Mouse (Mus musculus): ENCODE measurements around the gene Rai14. TPM values are rescaled to one million over a fixed set of nuclear protein-coding genes. Genes with fewer than 3 reads are reported as not detected.

The Rai14 gene
- polyA plus RNA-seq, 1 experiment: 2.7 TPM

DNA sequence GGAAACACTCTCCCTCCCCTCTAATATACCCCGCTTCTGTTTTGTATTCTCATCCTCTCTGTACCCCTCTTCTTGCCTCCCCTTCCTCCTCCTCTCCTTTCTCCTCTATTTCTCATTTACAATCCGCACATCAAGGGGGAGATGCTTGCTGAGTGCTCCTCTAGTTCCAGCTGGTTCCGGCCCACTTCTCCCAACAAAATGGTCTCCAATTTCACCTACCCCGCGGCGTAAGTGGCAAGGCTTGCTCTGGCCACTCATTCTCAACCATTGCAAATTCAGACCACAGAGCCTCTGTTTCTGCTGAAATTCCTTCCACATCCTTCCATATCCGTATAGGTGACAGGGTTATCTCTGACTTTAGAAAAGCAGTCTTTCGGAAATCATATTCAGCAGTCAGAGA is 20.8 kb upstream of the Rai14 start:
- no peak overlapping the region for H3K27ac ChIP-seq (ENCODE audit: insufficient read depth, low read length)
- DNase-seq: no peak
- WGBS: 88% methylated on average over 8 of the region's 8 CpGs
- TF ChIP-seq CTCF (IDR thresholded peaks at IDR 0.05; ENCODE audit: borderline replicate concordance, insufficient read depth, low read depth, low read length) (no peak), POLR2A (IDR thresholded peaks at IDR 0.05; ENCODE audit: borderline replicate concordance, insufficient read depth, low read length) (no peak)
- H3K4me1 ChIP-seq (ENCODE audit: control insufficient read depth, insufficient read depth, low read length): no peaks in the 10 kb centered on the region
- H3K4me3 ChIP-seq (replicated peaks; ENCODE audit: insufficient read depth, low read depth, low read length): no peak overlapping the region
- H3K27me3 ChIP-seq (ENCODE audit: control insufficient read depth, insufficient read depth, low read length): no peaks in the 10 kb centered on the region; the same call in 1 of the 2 replicates

DNA sequence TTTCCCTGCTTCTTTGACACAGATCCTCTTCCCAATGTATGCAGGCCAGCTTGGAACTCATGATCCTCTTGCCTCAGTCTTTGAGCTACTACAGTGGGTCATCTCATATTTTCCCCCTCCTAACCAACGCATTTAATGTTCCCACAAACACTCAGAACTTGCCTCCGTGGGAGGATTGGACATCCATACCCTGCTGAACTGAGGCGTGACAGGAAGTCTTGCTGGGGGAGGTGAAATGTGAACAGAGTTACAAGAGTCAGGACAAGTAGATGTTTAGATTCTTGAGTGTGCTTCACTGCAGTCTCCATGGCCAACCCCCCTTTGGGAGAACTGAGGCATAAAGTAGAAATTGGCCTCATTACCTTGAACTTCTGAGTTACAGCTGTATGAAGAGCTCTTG is 17.0 kb upstream of the Rai14 start:
- TF ChIP-seq CTCF (IDR thresholded peaks at IDR 0.05; ENCODE audit: borderline replicate concordance, insufficient read depth, low read depth, low read length) (no peak), POLR2A (IDR thresholded peaks at IDR 0.05; ENCODE audit: borderline replicate concordance, insufficient read depth, low read length) (no peak)
- H3K4me1 ChIP-seq (ENCODE audit: control insufficient read depth, insufficient read depth, low read length): no peaks in the 10 kb centered on the region
- DNase-seq: no peak
- H3K27me3 ChIP-seq (ENCODE audit: control insufficient read depth, insufficient read depth, low read length): no peaks in the 10 kb centered on the region; the same call in 1 of the 2 replicates
- 83% methylated on average over 3 of the region's 3 CpGs for whole genome bisulfite sequencing
- no peak overlapping the region for H3K27ac ChIP-seq (ENCODE audit: insufficient read depth, low read length)
- no peak overlapping the region for H3K4me3 ChIP-seq (replicated peaks; ENCODE audit: insufficient read depth, low read depth, low read length)

DNA sequence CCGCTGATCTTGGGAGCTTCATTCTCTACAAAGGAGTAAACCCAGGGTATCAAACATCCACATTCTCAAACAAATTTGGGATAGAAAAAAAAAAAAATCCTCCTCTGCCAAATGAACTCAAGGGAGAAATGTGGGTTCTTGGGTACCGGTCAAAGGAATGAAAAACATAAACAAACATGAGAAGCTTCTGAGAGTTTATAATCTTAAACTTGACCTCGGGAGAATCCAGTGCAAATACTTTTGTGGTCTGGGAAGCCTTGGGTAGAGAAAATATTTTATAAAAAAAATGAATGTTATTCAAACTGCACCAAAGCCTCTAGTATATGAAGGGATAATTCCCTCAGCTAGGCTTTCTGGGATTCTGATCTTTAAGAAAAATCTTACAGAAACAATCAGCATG is 11.8 kb upstream of the Rai14 start:
- DNase-seq: no peak
- Histone ChIP-seq H3K27ac (ENCODE audit: insufficient read depth, low read length) (no peak overlapping the region), H3K4me1 (ENCODE audit: control insufficient read depth, insufficient read depth, low read length) (no peaks in the 10 kb centered on the region), H3K4me3 (replicated peaks; ENCODE audit: insufficient read depth, low read depth, low read length) (no peak overlapping the region), H3K27me3 (ENCODE audit: control insufficient read depth, insufficient read depth, low read length) (no peaks in the 10 kb centered on the region)
- 90% methylated on average over 3 of the region's 3 CpGs for WGBS
- TF ChIP-seq CTCF (IDR thresholded peaks at IDR 0.05; ENCODE audit: borderline replicate concordance, insufficient read depth, low read depth, low read length) (no peak), POLR2A (IDR thresholded peaks at IDR 0.05; ENCODE audit: borderline replicate concordance, insufficient read depth, low read length) (no peak)

DNA sequence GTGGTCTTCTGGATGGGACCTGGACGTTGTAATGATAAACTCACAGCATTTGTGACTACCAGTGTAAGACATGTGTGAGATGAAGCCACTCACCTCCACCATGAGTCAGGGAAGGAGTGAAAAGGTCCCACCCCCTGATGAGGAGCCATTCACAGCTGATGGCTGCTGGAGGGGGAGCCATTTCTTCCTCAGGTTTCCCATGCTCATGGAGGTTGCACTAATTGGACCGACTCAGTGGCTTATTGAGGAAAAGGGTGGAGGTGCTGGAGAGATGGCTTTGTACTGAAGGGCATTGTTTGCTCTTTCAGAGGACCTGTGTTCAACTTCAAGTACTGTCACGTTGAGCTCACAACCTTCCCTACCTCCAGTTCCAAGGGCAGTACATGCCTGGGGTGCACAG is 10.4 kb upstream of the Rai14 start:
- WGBS: 76% methylated on average over 3 of the region's 3 CpGs
- H3K4me1 ChIP-seq (ENCODE audit: control insufficient read depth, insufficient read depth, low read length): no peaks in the 10 kb centered on the region
- no peak overlapping the region for H3K27ac ChIP-seq (ENCODE audit: insufficient read depth, low read length)
- H3K4me3 ChIP-seq (replicated peaks; ENCODE audit: insufficient read depth, low read depth, low read length): no peak overlapping the region
- TF ChIP-seq POLR2A (IDR thresholded peaks at IDR 0.05; ENCODE audit: borderline replicate concordance, insufficient read depth, low read length) (no peak), CTCF (IDR thresholded peaks at IDR 0.05; ENCODE audit: borderline replicate concordance, insufficient read depth, low read depth, low read length) (no peak)
- no peak for DNase-seq
- H3K27me3 ChIP-seq (ENCODE audit: control insufficient read depth, insufficient read depth, low read length): no peaks in the 10 kb centered on the region

DNA sequence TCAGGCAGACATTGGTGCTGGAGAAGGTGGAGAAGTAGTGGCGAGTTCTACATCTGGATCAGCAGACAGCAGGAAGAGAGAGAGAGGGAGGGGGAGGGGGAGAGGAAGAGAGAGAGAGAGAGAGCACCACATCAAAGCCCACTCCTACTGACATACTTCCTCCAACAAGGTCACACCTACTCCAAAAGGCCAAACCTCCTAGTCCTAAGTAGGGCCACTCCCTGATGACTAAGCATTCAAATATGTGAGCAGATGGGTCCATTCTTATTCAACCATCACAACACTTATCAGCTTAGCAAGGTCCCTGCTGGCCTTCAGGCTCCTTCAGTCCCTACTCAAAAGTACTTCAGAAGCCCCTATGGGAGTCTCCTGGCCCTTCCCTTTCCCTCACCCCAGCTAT is 9.1 kb upstream of the Rai14 start:
- no peaks in the 10 kb centered on the region for H3K4me1 ChIP-seq (ENCODE audit: control insufficient read depth, insufficient read depth, low read length)

DNA sequence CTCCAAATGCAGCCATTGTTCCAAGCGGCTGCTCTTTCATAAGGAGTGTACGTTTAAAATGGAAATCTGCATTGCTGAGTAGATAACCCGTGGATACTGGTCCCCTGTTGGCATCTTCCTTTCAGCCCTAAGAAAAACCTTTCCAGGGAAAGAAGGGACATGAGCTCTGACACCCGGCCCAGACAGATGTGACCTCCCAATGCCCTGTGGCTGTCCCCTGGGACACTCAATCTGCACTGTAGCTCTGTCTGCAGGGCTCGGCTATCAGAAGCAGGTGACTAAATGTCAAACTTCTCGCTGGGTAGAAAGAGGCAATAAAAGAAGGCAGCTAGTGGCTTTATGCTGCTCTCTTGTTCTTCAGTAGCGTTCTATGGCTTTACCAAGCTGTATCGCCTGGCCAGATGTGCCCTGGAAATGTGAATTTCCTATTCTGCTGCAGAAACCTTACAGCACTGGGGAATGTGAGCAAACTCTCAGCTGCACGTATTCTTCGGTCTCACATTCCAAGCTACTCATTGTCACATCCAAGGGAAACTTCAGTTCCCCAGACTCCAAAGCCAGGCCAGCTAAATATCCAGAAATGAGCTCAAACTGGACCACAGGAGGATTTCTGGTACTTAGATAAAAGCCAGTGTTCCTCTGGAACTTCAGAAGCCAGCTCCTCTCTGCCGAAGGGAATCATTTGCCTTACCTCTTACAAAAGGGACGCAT is 8.4 kb upstream of the Rai14 start:
- DNase-seq: no peak
- H3K4me1 ChIP-seq (ENCODE audit: control insufficient read depth, insufficient read depth, low read length): no peaks in the 10 kb centered on the region
- H3K27me3 ChIP-seq (ENCODE audit: control insufficient read depth, insufficient read depth, low read length): no peaks in the 10 kb centered on the region
- no peak overlapping the region for H3K4me3 ChIP-seq (replicated peaks; ENCODE audit: insufficient read depth, low read depth, low read length)
- TF ChIP-seq CTCF (IDR thresholded peaks at IDR 0.05; ENCODE audit: borderline replicate concordance, insufficient read depth, low read depth, low read length): no peak
- no peak for TF ChIP-seq POLR2A (IDR thresholded peaks at IDR 0.05; ENCODE audit: borderline replicate concordance, insufficient read depth, low read length)
- 31% methylated on average over 12 of the region's 12 CpGs for WGBS
- no peak overlapping the region for H3K27ac ChIP-seq (ENCODE audit: insufficient read depth, low read length)

More for the DNA sequence above, 9.1 kb upstream of the Rai14 start:
- Histone ChIP-seq H3K27ac (ENCODE audit: insufficient read depth, low read length) (no peak overlapping the region), H3K27me3 (ENCODE audit: control insufficient read depth, insufficient read depth, low read length) (no peaks in the 10 kb centered on the region), H3K4me3 (replicated peaks; ENCODE audit: insufficient read depth, low read depth, low read length) (no peak overlapping the region)
- WGBS: 69% methylated on average over 1 of the region's 1 CpGs
- DNase-seq: no peak
- TF ChIP-seq CTCF (IDR thresholded peaks at IDR 0.05; ENCODE audit: borderline replicate concordance, insufficient read depth, low read depth, low read length) (no peak), POLR2A (IDR thresholded peaks at IDR 0.05; ENCODE audit: borderline replicate concordance, insufficient read depth, low read length) (no peak)

DNA sequence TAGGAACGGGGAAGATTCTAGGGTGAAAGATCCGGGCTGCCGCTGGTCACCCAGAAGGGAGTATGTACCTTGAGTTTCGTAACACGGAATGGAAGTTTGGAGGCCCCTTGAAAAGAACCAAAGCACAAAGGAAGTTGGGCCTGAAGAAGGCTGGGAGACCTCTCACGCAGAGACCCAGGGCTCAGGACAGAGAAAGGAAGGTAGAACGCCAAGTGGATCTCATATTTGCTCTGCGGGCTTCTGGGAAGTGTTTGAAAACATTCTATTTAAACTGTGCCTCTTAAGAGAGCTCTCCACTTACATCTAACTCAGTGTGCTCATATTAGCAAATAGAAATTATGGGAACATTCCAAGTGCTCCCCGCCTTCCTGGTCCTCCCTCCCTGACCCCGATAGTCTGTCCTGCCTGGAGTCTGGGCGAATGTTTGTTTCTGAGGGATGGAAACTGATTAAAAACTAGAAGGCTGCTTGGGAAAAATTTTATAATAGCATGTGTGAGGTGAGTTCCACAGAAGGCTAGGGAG is 6.9 kb upstream of the Rai14 start:
- 95% methylated on average over 11 of the region's 11 CpGs for WGBS
- no peaks in the 10 kb centered on the region for H3K27me3 ChIP-seq (ENCODE audit: control insufficient read depth, insufficient read depth, low read length)
- TF ChIP-seq CTCF (IDR thresholded peaks at IDR 0.05; ENCODE audit: borderline replicate concordance, insufficient read depth, low read depth, low read length) (no peak), POLR2A (IDR thresholded peaks at IDR 0.05; ENCODE audit: borderline replicate concordance, insufficient read depth, low read length) (no peak)
- DNase-seq: no peak
- no peak overlapping the region for H3K27ac ChIP-seq (ENCODE audit: insufficient read depth, low read length)
- no peak overlapping the region for H3K4me3 ChIP-seq (replicated peaks; ENCODE audit: insufficient read depth, low read depth, low read length)
- no peaks in the 10 kb centered on the region for H3K4me1 ChIP-seq (ENCODE audit: control insufficient read depth, insufficient read depth, low read length)

DNA sequence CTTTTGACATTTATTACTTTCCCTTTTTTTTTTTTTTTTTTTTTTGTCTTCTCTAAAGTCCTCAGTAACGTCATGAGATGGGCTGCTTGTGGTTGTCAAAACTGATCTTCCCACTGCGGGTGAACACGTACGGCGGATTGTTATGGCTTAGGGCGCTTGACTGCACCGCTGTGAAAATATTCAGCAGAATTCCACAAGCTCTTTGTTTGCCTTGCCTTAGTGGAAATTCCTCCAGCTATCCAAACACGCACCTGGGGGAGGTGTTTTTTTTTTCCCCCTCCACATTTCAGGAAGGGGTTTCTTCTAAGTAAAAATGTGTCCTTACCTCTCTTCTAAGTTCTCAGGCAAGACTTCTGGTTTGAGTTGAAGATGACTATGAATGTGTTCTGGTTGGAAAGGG is 6.2 kb upstream of the Rai14 start:
- Histone ChIP-seq H3K4me1 (ENCODE audit: control insufficient read depth, insufficient read depth, low read length) (no peaks in the 10 kb centered on the region), H3K4me3 (replicated peaks; ENCODE audit: insufficient read depth, low read depth, low read length) (no peak overlapping the region), H3K27ac (ENCODE audit: insufficient read depth, low read length) (no peak overlapping the region), H3K27me3 (ENCODE audit: control insufficient read depth, insufficient read depth, low read length) (no peaks in the 10 kb centered on the region)
- no peak for DNase-seq
- 82% methylated on average over 8 of the region's 8 CpGs for WGBS
- no peak for TF ChIP-seq CTCF (IDR thresholded peaks at IDR 0.05; ENCODE audit: borderline replicate concordance, insufficient read depth, low read depth, low read length)
- no peak for TF ChIP-seq POLR2A (IDR thresholded peaks at IDR 0.05; ENCODE audit: borderline replicate concordance, insufficient read depth, low read length)

Data from cerebellum, adult 2 months (tissue).